In the genomic region with DNA sequence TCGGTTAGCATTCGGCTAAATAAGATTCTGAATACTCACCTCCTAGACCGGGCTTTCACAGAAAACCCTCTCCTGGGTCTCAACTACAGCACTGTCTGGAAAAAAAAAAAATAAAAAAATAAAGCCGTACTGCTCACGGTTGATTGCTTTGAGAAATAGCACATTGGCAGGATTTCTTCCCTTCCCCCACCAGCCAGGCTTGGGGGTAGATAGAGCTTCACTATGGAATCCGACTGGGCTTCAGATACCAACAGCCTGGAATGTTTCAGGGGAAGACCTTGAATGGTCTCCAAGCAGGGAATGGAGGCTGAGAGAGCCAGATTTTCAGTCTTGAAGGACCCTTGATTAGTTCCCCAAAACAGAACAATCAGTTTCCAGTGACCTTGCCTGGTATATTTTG, we compare ENCODE assay signal across 25 mouse cellular contexts. TPM values are rescaled to one million over a fixed set of nuclear protein-coding genes. Genes with fewer than 3 reads are reported as not detected.
DNase-seq lines count a peak whose midpoint lies in the region; ATAC-seq lines count a peak whose summit lies in the region.
"Had no signal": no experiment of that assay in that cellular context is flagged by ENCODE, and none has a peak within 500 bp of the region (broad histone marks: within the 10 kb centered on the region; RNA-seq: fewer than 3 reads in every experiment).

No protein-coding gene starts in this region.

- no peak overlapping the region for H3K4me2 ChIP-seq in midbrain, embryonic 11.5 days
- H3K4me2 ChIP-seq: embryonic facial prominence, embryonic 15.5 days; midbrain, embryonic 13.5 days had no signal

- intact Hi-C loops in heart, postnatal 25 days (cut with DNase I): loop anchor here (1.0 kb wide), 1 partner anchor 119 kb away; no protein-coding TSS in a partner anchor

- H3K27ac ChIP-seq in midbrain, embryonic 11.5 days (ENCODE audit: low read depth, low read length): no peak overlapping the region
- H3K27ac ChIP-seq: embryonic facial prominence, embryonic 15.5 days; heart, embryonic 10.5 days; left cerebral cortex, adult 2 months; limb, embryonic 10.5 days; midbrain, embryonic 13.5 days had no signal

- DNase-seq in heart, postnatal 4 days: peak; percentile 10
- no peak for DNase-seq in heart, postnatal 25 days (ENCODE audit: low spot score)
- DNase-seq in kidney, postnatal 14 days: peak; percentile 6
- no peak for DNase-seq in kidney, postnatal 25 days
- DNase-seq in Muller cell, postnatal 12 days (ENCODE audit: inconsistent ontology term): peak; percentile 27
- DNase-seq in retina, postnatal 1 day: peak; percentile 60
- no peak for DNase-seq in midbrain, embryonic 11.5 days (ENCODE audit: low spot score, missing footprints)
- no peak for DNase-seq in thymus, postnatal 36 days
- DNase-seq: adrenal gland, adult 2 months; cerebellum, adult 8-10 months; kidney, adult 8-10 months; liver, postnatal 0 days; lung, postnatal 10 days; right cerebral cortex, postnatal 14 days; spleen, adult 18-20 months had no signal

- H3K27me3 ChIP-seq in midbrain, embryonic 11.5 days (ENCODE audit: control insufficient read depth, insufficient read depth, low read length): no peaks in the 10 kb centered on the region
- H3K27me3 ChIP-seq: embryonic facial prominence, embryonic 15.5 days had no signal

- no peak for ATAC-seq in midbrain, embryonic 11.5 days (ENCODE audit: low FRiP score)
- ATAC-seq: liver, postnatal 0 days had no signal

- no peak overlapping the region for H3K4me3 ChIP-seq in midbrain, embryonic 11.5 days (ENCODE audit: low read depth, low read length)
- H3K4me3 ChIP-seq: embryonic facial prominence, embryonic 15.5 days; heart, embryonic 10.5 days; left cerebral cortex, adult 2 months; limb, embryonic 10.5 days; midbrain, embryonic 13.5 days; myocyte had no signal

- no peaks in the 10 kb centered on the region for H3K4me1 ChIP-seq in midbrain, embryonic 11.5 days (ENCODE audit: control insufficient read depth, insufficient read depth, low read length)
- H3K4me1 ChIP-seq: embryonic facial prominence, embryonic 15.5 days; heart, embryonic 10.5 days had no signal

- no peak overlapping the region for H3K9ac ChIP-seq in midbrain, embryonic 11.5 days (ENCODE audit: low read length)
- H3K9ac ChIP-seq: embryonic facial prominence, embryonic 15.5 days; liver, postnatal 0 days; midbrain, embryonic 13.5 days had no signal

- H3K36me3 ChIP-seq in midbrain, embryonic 11.5 days (ENCODE audit: control insufficient read depth, insufficient read depth, low read length): no peaks in the 10 kb centered on the region
- H3K36me3 ChIP-seq: embryonic facial prominence, embryonic 15.5 days; heart, embryonic 10.5 days; limb, embryonic 10.5 days; midbrain, embryonic 13.5 days had no signal

- H3K9me3 ChIP-seq in midbrain, embryonic 11.5 days (ENCODE audit: control insufficient read depth, low read length): no peaks in the 10 kb centered on the region
- H3K9me3 ChIP-seq: embryonic facial prominence, embryonic 15.5 days; heart, embryonic 10.5 days; limb, embryonic 10.5 days; midbrain, embryonic 13.5 days had no signal

- 76% methylated on average over 6 of the region's 6 CpGs for WGBS in midbrain, embryonic 11.5 days

RNA-seq across cellular contexts. Expression of gene Pcdh8, which starts 34.3 kb away (rescaled TPM):
- total RNA-seq in heart, postnatal 4 days (2021): under 1 TPM in 1 of 2 experiments, not detected in 1; 0.19 TPM
- not detected for total RNA-seq in heart, postnatal 25 days (2021)
- 32.8 and 37.5 TPM in 2 replicates for polyA plus RNA-seq in midbrain, embryonic 11.5 days (2014; fragmentation: Nextera tagmentation; extraction: Ambion mirVana)
- total RNA-seq: gastrocnemius, adult 18-20 months; liver, adult 2 months; megakaryocyte progenitor cell, adult 5-6 weeks; neutrophil, adult 5-6 weeks had no signal
- polyA plus RNA-seq: liver, adult 2 months; liver, postnatal 0 days had no signal

Comparison
In these comparisons a context has a peak if more than half of its experiments do, and no peak if none do; other contexts are left out.
1. DNase-seq: peak in heart, postnatal 4 days (single experiment), kidney, postnatal 14 days (single experiment), Muller cell, postnatal 12 days (single experiment) and retina, postnatal 1 day (single experiment); none in heart, postnatal 25 days (single experiment), kidney, postnatal 25 days (0 of 2), midbrain, embryonic 11.5 days (single experiment) and thymus, postnatal 36 days (0 of 2).